Comparison of ENCODE assay signal across 20 mouse cellular contexts in genomic region chr3:3310811-3311210, GRCm38 (mm10).
DNase-seq lines count a peak whose midpoint lies in the region; ATAC-seq and TF ChIP-seq lines count a peak whose summit lies in the region.
"Had no signal": no experiment of that assay in that cellular context is flagged by ENCODE, and none has a peak within 500 bp of the region (broad histone marks: within the 10 kb centered on the region; RNA-seq: fewer than 3 reads in every experiment).

No protein-coding gene starts in this region.

- H3K9ac ChIP-seq in forebrain, embryonic 14.5 days (ENCODE audit: low read length) = no peak overlapping the region
- no peak overlapping the region for H3K9ac ChIP-seq in forebrain, embryonic 12.5 days
- H3K9ac ChIP-seq: embryonic facial prominence, embryonic 15.5 days; forebrain, embryonic 13.5 days; liver, embryonic 12.5 days; lung, embryonic 15.5 days had no signal

- H3K36me3 ChIP-seq in forebrain, embryonic 14.5 days (ENCODE audit: control insufficient read depth, insufficient read depth, low read length) = no peaks in the 10 kb centered on the region
- H3K36me3 ChIP-seq in forebrain, embryonic 12.5 days (replicated peaks) = no peaks in the 10 kb centered on the region
- H3K36me3 ChIP-seq: embryonic facial prominence, embryonic 15.5 days; G1E; liver, embryonic 12.5 days; lung, embryonic 15.5 days had no signal

- DNase-seq in forebrain, embryonic 14.5 days (ENCODE audit: low spot score) = peak; percentile 2
- DNase-seq in layer of hippocampus, adult 2 months (ENCODE audit: low spot score in 2 of 2) = no peak
- no peak for DNase-seq in layer of hippocampus, adult 18-20 months (ENCODE audit: low spot score in 2 of 2)
- DNase-seq in 416B (ENCODE audit: low read depth) = peak; percentile 13
- peak; percentile 39 for DNase-seq in brain, adult 2 months (ENCODE audit: low read depth, low spot score)
- DNase-seq in gastrocnemius, postnatal 25 days = no peak
- DNase-seq: adrenal gland, postnatal 25 days; B cell, adult 2 months; cerebellum, postnatal 36 days; heart, postnatal 10 days; kidney, postnatal 10 days; left cerebral cortex, postnatal 4 days; thymus, postnatal 36 days had no signal

- no peaks in the 10 kb centered on the region for H3K4me1 ChIP-seq in forebrain, embryonic 14.5 days (ENCODE audit: control insufficient read depth, insufficient read depth, low read length)
- H3K4me1 ChIP-seq in forebrain, embryonic 12.5 days = no peaks in the 10 kb centered on the region
- H3K4me1 ChIP-seq: embryonic facial prominence, embryonic 15.5 days; forebrain, embryonic 13.5 days; liver, embryonic 12.5 days; lung, embryonic 15.5 days had no signal

- no peaks in the 10 kb centered on the region for H3K27me3 ChIP-seq in forebrain, embryonic 14.5 days (replicated peaks; ENCODE audit: control insufficient read depth, insufficient read depth, low read length)
- H3K27me3 ChIP-seq in forebrain, embryonic 12.5 days = no peaks in the 10 kb centered on the region
- H3K27me3 ChIP-seq: embryonic facial prominence, embryonic 15.5 days; forebrain, embryonic 13.5 days; liver, embryonic 12.5 days; lung, embryonic 15.5 days had no signal

- no peak overlapping the region for H3K27ac ChIP-seq in forebrain, embryonic 14.5 days (ENCODE audit: low read depth, low read length)
- no peak overlapping the region for H3K27ac ChIP-seq in forebrain, embryonic 12.5 days
- no peak overlapping the region for H3K27ac ChIP-seq in layer of hippocampus, adult 2 months
- H3K27ac ChIP-seq: embryonic facial prominence, embryonic 15.5 days; forebrain, embryonic 13.5 days; liver, embryonic 12.5 days; lung, embryonic 15.5 days had no signal

- WGBS in forebrain, embryonic 14.5 days = 24% methylated on average over 1 of the region's 1 CpGs
- 44% methylated on average over 1 of the region's 1 CpGs for WGBS in forebrain, embryonic 12.5 days

- TF ChIP-seq CTCF in layer of hippocampus, adult 2 months (conservative IDR thresholded peaks at IDR 0.05) = peak; percentile 66

- no peak overlapping the region for H3K4me2 ChIP-seq in forebrain, embryonic 14.5 days (ENCODE audit: low read length)
- H3K4me2 ChIP-seq in forebrain, embryonic 12.5 days = no peak overlapping the region
- H3K4me2 ChIP-seq: embryonic facial prominence, embryonic 15.5 days; forebrain, embryonic 13.5 days; liver, embryonic 12.5 days; lung, embryonic 15.5 days had no signal

- no peaks in the 10 kb centered on the region for H3K9me3 ChIP-seq in forebrain, embryonic 14.5 days (replicated peaks; ENCODE audit: control insufficient read depth, low read length)
- H3K9me3 ChIP-seq in forebrain, embryonic 12.5 days = peaks cover 19% of the 10 kb centered on the region
- H3K9me3 ChIP-seq: embryonic facial prominence, embryonic 15.5 days; lung, embryonic 15.5 days had no signal

- ATAC-seq in forebrain, embryonic 14.5 days = no peak
- ATAC-seq in forebrain, embryonic 12.5 days (ENCODE audit: low FRiP score) = no peak
- no peak for ATAC-seq in monocyte, adult 5-6 weeks (replicated peaks; ENCODE audit: insufficient number of reproducible peaks, low FRiP score, low TSS enrichment, poor library complexity, severe bottlenecking)
- ATAC-seq: forebrain, embryonic 13.5 days; liver, embryonic 12.5 days had no signal

- no peak overlapping the region for H3K4me3 ChIP-seq in forebrain, embryonic 14.5 days (ENCODE audit: low read depth, low read length)
- no peak overlapping the region for H3K4me3 ChIP-seq in forebrain, embryonic 12.5 days (replicated peaks)
- H3K4me3 ChIP-seq in layer of hippocampus, adult 2 months = no peak overlapping the region
- H3K4me3 ChIP-seq: embryonic facial prominence, embryonic 15.5 days; forebrain, embryonic 13.5 days; liver, embryonic 12.5 days; lung, embryonic 15.5 days had no signal

Comparison
In these comparisons a context has a peak if more than half of its experiments do, and no peak if none do; other contexts are left out.
1. DNase-seq: peak in forebrain, embryonic 14.5 days (single experiment), 416B (single experiment) and brain, adult 2 months (single experiment); none in layer of hippocampus, adult 2 months (0 of 2), layer of hippocampus, adult 18-20 months (0 of 2) and gastrocnemius, postnatal 25 days (single experiment).